Mouse (Mus musculus): ENCODE data around the gene Snap23. TPM values are rescaled to one million over a fixed set of nuclear protein-coding genes. Genes with fewer than 3 reads are reported as not detected.

The Snap23 gene
- total RNA-seq, 2 experiments from 2014 or later = 21.4 to 21.5 TPM

DNA sequence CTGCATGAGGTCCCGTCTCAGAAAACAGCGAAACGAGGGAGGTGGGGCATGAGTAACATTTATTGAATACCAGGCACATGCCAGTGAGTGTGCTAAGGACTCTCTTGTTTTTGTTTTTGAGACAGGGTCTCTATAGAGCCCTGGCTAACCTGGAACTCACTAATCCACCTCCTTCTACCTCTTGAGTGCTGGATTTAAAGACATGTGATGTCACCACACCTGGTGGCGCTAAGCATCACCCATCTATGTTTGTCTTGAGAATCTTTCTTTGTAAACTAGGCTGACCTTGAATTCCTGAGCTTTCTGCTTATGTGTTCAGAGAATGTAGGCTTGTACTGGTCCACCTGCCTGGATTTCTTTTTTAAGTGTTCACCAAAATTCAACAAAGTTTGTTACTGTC lies 10.3 kb downstream of the Snap23 start:
- no peak for DNase-seq (ENCODE audit: low spot score in 2 of 2)

DNA sequence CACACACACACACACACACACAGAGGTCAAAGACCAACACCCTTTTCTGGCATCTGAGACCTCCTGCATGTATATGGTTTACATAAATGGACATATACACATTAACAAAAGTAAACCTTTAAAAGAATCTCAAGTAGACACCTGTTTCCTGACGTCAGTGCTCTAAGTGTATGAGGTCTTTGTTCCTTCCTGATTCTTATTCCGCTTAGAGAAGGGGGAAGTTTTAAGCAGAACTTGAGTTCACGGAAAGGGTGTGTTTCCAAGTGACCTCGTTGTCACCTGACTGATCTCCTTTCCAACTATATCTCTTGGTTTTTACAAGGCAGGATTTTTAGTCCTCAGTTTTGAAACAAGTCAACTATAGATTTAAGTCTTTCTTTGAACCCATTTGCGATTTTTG lies 10.8 kb downstream of the Snap23 start:
- no peak for DNase-seq (ENCODE audit: low spot score in 2 of 2)

DNA sequence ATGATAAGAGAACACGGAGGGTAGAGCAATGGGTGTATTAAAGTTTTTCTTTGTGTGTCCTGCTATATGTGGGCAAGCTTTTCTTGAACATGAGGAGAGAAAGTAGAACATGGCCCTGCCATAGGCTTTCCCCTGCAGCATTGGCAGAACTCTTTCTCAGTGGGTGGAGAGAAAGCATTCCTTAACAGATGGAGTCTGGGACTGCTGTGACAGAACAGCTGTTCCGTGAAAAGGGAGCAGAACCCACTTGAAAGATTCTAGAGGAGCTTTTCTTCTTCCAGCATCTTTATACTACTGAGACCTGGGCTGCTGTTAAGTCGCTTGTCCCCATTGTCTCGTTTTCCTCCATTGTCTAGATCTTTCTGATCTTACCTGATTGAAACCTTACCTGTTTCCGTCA lies 22.3 kb downstream of the Snap23 start:
- DNase-seq (ENCODE audit: low spot score in 2 of 2) = peak in 1 of 2 experiments; percentile 40

DNA sequence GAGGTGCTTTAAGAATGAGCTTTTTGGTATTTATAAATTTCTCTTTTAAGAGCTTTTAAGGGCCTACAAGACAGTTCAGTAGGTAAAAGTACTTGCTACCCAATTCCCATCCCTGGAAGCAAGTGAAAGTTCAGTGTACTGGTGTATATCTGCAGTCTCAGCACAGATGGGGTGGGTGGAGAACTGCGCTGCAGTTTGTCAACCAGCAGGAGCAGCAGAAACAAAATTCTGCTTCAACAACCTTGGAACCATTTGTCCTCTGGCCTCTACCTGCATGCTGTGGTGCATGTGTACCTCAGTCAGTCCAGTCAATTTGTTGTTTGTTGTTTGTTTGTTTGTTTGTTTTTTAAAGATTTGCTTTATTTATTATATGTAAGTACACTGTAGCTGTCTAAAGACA lies 24.8 kb downstream of the Snap23 start:
- DNase-seq (ENCODE audit: low spot score in 2 of 2) = no peak

DNA sequence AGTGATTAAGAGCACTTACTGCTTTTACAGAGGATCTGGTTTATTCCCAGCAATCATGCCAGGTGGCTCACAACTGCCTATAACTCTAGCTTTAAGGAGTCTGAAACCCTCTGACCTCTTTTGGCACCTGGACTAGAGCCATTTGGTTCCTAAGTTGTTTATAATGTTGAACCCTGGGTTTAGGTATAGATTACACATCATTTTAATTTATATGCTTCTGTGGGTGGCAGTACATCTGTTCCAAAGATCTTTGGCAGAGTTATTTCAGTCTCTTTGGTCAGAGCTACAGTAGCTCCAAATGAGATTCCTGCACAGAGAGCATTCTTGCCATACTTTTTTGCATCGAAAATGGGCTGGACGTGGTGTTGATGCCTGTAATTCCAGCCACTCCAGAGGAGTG lies 30.3 kb downstream of the Snap23 start:
- no peak for DNase-seq (ENCODE audit: low spot score in 2 of 2)

DNA sequence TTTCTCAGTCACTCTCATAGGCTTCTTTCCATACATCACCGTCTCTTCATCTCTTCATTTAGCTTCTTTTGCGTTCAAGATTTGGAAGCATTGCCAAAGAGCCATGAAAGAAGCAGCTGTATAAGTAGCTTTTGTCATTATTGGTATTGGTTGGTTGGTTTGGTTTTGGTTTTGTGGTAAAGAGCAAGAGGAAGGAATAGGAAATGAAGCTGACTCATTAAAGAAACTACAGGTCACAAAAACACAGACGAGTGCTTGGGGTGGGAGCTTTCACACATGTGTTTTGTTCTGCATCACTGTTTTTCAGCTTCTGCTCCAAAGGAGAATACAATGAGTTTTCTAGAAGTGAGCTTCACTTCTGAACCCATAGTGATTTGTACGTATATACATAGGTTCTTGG lies 32.0 kb downstream of the Snap23 start:
- DNase-seq (ENCODE audit: low spot score in 2 of 2) = no peak

DNA sequence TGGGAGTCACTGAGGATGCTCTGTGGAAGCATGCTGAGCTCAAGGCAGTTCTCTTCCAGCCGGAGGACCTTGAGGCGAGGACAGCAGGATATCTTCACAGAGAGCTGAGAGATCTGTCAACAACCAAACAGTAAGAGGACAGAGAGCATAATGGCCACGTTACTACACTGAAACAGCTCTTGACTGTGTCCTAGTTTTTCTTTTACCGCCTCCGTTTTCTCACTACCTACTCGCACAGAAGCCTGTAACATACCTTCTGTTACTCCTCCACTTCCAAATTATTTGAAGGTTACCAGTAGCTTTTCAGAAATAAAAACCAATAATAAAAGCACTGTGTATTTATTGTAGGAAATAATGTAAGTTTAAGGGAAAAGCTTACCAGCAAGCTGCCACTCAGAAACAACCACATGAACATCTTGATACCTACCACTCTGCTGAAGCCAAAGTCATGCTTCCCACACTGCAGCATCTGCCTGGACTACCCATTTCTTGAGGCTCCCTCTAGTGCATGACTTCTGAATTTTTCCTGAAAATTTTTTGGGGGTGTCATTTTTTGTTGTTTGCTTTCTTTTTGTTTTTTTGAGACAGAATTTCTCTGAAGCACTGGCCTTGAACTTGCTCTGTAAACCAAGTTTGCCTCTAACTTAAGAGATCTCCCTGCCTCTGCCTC lies 38.7 kb downstream of the Snap23 start:
- peak in 1 of 2 experiments; percentile 31 for DNase-seq (ENCODE audit: low spot score in 2 of 2)

DNA sequence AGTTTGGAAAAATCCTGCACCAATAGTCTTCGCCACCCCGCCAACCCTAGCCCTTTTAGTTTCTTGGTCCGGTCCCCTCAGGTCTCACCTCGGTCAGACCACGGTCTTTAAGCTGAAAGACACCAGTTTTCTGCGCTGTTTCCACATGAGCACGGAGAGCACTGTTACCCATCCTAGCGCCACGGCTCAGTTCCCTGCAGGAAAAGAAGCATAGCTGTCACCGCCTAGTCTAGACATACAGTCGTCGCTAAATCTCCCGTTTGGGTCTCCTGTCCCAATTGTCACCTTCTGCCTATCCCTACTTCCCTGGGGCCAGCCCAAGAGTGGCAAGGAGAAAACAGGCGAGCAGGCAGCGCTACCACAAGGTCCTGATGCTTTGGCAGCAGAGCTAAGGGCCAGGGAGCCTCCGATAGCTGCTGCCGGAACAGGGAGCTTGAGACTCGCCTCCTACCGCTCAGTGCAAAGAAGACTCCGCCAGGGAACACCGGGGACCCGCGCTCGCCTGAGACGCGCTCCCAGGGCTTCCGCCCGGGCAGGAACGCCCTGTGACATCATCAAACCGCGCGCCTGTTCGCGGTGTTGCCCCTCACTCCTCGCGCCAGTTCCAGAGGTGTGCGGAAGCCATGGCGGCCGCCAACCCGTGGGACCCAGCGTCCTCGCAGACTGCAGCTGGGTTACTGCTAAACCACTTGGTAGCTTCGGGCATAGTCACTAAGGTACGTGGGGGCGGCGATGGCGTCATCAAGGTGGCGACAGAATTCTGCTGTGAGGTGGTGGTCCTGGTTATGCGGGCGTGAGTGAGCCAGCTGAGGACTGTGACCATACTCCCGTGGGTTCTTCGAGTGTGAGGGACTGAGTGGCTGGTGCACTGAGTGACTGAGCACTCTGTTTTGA lies 41.6 kb downstream of the Snap23 start, which contains the start of the genes Haus2 and Lrrc57:
Gene Haus2, plus strand, starts transcription at position 554 of the 894 bp plus-strand sequence.
Gene Lrrc57, minus strand, starts transcription at position 691 of the 894 bp plus-strand sequence.
- peak; percentile 92 to 93 for DNase-seq (ENCODE audit: low spot score in 2 of 2)

DNA sequence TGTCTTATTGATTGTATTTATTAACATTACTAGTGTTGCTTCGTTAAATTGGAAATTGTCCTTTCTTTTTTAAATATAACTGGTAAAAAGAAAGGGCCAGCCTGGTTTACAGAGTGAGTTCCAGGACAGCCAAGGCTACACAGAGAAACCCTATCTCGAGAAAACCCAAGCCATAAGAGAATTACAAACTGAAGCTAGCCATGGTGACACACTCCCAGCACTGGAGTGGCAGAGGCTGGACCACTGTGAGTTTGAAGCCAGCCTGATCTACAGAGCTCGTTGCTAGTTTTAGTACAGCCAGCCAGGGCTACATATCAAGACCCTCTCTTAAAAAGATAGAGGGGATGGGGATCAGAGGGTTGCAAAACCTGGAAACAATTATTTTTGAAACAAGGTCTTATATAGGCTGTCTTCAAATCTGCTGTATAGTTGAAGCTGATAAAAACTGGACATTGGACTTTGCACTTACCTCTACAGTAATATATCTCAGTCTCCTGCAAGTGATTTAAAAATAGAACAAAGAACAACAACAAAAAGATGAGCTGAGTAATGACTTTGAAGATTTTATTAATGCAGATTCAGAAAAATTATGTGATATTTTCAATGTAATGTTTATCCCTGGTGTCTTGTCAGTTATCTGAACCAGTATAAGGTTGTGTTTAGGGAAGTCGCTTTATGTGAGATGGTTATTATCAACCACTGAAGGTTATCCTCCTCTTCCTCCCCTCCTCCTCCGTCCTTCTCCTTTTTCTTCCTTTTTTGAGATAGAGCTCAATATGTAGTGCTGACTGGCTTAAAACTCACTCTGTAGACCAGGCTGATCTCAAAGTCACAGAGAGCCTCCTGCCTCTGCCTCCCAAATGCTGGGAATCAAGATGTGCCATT lies 49.0 kb downstream of the Snap23 start:
- DNase-seq (ENCODE audit: low spot score in 2 of 2) = no peak

DNA sequence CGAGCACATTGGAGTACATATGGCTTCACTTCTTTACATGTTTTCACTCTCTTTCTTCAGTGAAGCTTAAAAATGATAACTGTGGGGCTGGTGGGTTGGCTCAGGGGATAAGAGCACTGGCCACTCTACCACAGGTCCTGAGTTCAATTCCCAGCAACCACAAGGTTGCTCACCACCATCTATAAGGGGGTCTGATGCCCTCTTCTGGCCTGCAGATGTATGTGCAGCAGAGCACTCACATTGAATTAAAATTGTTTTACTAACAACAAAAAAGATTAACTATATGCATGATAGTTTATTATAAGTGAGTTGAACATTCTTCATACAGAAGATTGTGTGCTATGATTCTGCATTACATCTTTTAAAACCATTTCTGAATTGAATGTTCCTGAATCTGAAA lies 52.1 kb downstream of the Snap23 start:
- no peak for DNase-seq (ENCODE audit: low spot score in 2 of 2)

DNA sequence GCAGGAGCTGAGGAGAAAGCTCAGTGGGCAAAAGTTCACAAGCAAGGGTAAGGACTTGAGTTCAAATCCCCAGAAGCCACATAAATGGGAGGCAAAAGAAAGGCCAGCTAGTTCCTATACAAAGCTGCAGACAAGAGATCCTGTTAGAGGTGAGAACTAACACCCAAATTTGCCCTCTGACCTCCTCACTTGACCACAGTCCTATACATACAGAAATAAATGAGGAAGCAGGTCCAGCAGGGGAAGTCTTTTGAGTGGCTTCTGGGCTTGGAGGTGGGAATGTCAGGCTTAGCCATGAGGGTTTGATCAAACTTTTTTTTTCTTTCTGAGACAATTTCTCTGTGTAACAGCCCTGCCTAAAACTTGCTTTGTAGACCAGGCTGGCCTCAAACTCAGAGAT lies 55.4 kb downstream of the Snap23 start:
- DNase-seq (ENCODE audit: low spot score in 2 of 2) = no peak

DNA sequence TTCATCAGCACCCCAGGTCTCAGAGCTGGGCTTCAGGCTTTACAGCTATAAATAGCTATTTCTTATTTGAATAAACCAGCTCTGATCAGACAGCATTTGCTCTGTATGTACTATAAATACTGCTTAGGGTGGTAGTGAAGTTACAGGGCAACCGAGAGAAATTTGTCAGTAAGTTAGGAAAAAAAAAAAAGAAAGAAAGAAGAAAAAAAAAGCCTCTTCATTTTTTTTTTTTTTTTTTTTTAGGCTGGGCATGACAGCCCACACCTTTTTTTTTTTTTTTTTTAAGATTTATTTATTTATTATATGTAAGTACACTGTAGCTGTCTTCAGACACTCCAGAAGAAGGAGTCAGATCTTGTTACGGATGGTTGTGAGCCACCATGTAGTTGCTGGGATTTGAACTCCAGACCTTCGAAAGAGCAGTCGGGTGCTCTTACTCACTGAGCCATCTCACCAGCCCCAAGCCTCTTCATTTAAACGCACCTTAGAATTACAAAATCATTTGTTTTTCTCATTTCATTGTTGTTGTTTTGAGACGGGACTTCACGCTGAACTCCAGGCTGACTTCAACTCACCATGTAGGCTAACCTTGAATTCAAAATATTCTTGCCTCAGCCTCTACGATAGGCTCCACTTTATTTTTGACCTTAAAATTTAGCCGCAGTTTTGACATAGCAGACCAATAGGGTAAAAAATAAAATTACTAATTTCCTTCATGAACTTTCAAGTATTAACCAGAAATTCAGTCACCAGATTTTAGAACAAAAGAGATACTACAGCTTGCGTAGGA lies 60.8 kb downstream of the Snap23 start:
- no peak for DNase-seq (ENCODE audit: low spot score in 2 of 2)

DNA sequence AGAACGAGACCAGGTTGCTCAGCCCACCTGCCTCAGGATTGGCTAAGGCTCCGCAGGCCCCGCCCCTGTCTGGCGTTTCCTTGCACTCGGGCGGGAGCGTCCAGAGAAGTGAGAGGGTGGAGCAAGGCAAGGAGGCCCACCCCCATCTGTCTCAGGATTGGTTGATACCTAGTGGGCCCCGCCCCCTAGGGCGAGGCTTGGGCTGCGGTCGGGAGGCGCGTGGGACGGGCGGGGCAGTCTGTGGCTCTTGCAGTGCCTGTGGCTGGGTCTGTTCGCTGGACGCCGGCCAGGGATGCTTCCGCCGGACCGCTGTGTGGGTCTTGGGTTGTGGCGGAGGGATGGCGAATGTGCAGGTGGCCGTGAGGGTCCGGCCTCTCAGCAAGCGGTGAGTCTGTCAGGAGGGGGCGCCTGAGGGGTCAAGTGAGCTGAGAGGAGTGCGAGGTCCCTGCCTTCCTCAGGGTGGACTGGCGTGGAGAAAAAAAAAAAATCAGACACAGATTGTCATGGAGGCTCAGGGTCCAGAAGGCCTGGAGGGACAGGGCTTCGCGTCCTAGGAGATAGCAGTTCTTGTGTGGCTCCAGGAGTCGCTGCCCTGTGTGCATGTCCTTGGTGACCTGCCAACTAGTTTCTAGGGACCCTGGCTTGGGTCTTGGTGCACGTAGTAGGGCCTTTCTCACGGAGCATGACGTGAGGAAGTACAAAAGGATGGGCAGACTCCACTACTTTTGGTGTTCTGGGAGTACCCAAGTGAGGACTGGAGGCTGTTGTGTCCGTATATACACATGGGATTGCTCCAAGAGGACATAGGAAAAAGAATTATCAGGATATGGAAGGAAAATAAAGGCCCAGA lies 61.6 kb downstream of the Snap23 start, which contains the start of gene Stard9:
Gene Stard9, plus strand, starts transcription at position 236 of the 850 bp plus-strand sequence.
- DNase-seq (ENCODE audit: low spot score in 2 of 2) = peak; percentile 95 to 98

DNA sequence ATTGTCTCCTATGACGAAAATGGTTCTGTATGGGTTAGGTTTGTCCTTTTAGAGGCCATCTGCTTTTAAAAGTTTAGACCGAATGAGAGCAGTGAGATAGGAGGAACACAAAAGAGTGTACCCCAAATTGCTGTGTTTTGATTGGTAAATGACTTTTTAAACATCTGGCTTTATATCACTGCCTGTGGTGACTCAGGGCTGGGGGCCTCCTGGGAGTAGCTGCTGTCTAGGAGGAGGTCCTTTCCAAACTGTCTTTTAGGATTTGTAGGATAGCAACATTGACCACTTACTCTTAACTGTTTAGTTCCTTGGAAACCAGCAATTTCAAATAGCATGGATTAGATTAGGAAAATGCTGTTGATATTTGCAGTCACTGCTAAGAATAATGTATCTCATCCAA lies 62.8 kb downstream of the Snap23 start:
- DNase-seq (ENCODE audit: low spot score in 2 of 2) = no peak

DNA sequence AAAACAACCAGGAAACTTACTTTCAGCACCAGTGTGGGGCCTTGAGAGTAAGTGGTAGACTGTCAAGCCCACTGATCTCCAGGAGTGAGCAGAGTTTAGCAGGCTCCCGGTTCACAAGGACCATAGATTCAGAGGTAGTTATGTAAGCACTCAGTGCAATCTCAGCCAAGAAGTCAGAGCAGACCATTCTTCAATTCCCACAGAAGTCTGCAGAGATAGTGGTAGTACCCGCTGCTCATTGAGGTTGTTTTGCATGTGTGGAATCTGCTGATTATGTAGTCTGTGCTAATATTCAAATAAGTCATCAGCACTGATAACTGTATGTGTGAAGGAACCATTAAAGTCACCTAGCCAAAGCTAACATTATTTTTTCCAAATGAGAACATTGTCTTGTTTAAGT lies 63.2 kb downstream of the Snap23 start:
- DNase-seq (ENCODE audit: low spot score in 2 of 2) = no peak

DNA sequence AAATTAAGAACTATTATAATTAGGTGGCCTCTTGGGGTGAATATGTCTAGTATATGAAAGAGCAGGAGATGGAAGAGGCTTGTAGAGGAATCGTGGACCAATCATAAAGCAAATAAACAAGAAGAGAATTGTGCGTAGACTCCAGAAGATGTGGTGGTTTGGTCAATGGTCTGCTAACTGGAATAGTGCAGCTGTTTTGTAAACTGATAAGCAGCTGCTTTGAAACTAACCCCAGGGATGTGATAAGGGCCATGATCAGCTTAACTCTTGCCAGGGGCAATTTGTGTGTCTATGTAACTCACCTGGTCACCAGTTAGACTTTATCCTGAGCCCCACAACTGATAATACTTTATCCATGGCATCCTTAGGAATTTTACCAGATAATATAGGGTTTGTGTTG lies 64.0 kb downstream of the Snap23 start:
- no peak for DNase-seq (ENCODE audit: low spot score in 2 of 2)

DNA sequence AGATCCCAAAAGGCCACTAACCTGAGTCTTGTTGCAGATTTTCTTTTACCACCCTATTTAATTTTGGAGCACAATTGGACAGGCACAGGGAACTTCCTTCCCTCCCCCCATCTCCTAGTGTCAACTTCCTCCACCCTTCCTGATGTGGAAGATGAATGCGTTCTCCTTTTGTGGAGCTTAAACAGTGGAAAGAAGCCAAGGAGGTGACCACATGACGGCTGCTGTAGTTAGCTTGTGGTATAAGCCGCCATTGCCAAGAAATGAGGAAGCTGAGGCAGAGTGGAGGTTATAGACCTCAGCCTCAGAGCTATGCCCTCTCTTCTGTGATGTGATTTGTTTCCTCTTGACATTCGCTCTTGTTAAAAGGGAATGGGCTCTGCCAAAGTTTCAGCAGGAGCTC lies 64.5 kb downstream of the Snap23 start:
- no peak for DNase-seq (ENCODE audit: low spot score in 2 of 2)

DNA sequence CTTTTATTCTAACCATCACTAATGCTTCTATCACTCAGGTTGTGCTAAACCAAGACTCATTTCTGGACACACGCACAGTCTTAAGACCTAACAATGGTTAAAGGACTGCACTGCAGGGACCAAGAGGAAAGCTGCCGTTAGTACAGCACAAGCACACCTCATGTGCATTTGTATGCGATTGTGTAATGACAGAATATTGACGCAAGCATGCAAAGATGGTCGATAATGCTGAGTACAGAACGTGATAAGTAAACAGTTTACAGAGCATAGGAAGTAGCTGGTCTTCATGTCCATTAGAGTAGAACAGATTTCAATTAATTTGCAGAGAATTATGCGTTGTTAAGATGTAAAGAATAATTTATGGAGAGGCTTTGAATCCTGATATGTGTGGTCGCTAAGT lies 73.4 kb downstream of the Snap23 start:
- DNase-seq (ENCODE audit: low spot score in 2 of 2) = no peak

DNA sequence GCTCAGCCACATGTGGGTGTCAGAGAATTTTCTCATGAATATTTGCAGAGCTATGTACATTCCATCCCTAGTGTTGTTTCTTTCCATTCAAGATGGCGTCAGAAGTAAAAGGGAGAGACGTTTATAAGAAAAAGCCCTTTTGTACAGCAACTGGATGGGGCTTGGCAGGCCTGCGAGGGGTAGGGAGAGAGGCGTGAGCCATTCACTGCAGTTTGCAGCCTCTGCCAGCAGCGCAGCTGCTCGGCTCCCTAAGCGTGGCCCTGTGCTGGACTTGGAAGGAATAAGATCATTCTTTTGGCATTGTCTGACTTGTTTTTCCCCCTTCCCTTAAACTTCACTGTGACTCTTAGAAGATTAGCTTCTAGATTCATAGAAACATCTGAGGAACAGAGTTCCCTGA lies 76.4 kb downstream of the Snap23 start:
- DNase-seq (ENCODE audit: low spot score in 2 of 2) = peak in 1 of 2 experiments; percentile 36

DNA sequence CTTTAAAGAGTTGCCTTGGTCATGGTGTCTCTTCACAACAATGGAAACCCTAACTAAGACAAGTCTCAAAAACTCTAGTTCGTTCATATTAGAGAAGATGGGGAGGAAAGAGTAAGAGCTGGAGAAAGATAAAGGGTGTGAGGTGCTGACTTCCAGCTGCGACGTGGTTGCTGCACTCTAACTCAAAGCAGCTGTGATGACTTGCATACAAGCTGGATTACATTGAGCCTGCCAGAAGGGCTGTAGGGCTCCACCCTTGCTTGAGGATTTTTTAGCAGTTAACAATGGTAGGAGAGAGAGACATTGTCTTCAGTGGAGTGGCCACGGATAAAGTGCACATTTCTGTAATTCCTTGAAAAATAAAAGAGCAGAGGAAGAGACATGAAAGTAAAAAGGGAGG lies 79.3 kb downstream of the Snap23 start:
- no peak for DNase-seq (ENCODE audit: low spot score in 2 of 2)

All from layer of hippocampus, postnatal 14 days (tissue).